Mouse (Mus musculus) v-Abl transformed pro-B cells (cell line): ENCODE data around the gene 9530077C05Rik.

ENCODE experiments used
- in situ Hi-C, 2 experiments: fragments of 400-800 bp; cut with MboI; formaldehyde crosslinking; loops; one replicate each; pipeline ENCODE4 v1.15.1; 2025; ENCODE audit not compliant: unreplicated experiment in 2 of 2

9530077C05Rik gene

GRCm38 (mm10) chr9:22484562-22485308 lies 73.4 kb downstream of the 9530077C05Rik start:
- in situ Hi-C loops, result no loop called here

- in situ Hi-C loops, result no loop called here
Observed at GRCm38 (mm10) chr9:22486211-22486610, 74.9 kb downstream of the 9530077C05Rik start.

GRCm38 (mm10) chr9:22488963-22489362 lies 77.7 kb downstream of the 9530077C05Rik start:
- in situ Hi-C loops, result no loop called here
